Mouse (Mus musculus) CD4-positive naive resting alpha-beta T cell, adult 76 days (primary cell): ENCODE data around the gene Lxn. TPM values are rescaled to one million over a fixed set of nuclear protein-coding genes. Genes with fewer than 3 reads are reported as not detected.

Source experiments
- total RNA-seq: library from RNA; stranded (reverse); gene quantifications from one replicate; pipeline ENCODE4 v1.2.4, GENCODE M21; 2023

Lxn gene
- 0.88 TPM for total RNA-seq

DNA sequence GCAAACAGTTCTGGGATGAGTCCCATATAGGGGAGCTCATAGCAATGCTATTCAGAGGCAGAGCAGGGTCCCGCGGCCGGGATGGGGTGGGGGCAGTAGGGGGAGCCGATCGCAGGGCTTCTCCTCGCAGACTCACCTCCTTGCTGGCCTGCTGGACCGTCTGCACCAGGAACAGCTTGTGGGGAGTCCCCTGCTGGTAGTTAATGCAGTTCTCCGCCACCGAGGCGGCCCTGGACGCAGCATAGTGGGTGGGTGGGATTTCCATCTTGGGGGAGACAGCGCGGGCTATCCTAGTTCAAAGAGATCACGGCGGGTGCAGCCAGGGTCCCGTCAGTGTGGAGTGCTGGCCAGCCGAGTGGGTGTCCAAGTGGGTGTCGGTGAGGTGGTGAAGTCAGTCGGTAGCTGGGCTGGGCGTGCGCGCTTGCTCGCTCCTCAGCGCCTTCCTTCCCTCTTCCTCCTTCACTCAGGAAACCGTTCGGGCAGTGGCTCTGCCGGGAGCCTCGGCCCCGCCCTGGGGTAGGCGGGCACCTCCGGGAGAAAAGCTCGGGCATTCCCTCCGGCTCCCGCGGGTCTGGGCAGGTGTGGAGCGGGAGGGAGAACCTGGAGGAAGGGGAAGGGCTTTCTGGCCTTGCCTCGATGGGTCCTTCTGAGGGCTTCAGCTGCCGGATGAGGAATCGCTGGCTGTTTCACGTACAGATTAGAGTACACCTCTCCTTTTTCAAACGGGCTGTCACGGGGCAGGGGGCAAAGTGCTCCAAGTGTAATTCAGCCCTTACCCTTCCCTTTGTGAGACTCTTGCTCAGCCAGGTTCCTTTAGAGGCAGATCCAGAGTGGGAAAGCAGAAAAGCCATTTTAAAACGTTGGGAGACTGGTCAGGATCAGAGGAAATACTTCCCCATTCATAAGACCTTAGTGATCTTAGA is at the start of gene Lxn:
Lxn (minus strand) TSS at position 477 of the 923 bp plus-strand sequence.

GRCm38 (mm10) chr3:67429999-67430380 is 33.7 kb downstream of the Lxn start, which contains the start of gene Gfm1:
Gene Gfm1, plus strand, starts transcription at chr3:67430096.

Other genes with a start within 250 kb of the Lxn start
- gene Mlf1, start 89.8 kb downstream of the Lxn start, total RNA-seq = 1.1 TPM
- gene Gm17402, start 88.8 kb downstream of the Lxn start, total RNA-seq = not detected
- 28.2 TPM for gene Gfm1, start 33.8 kb downstream of the Lxn start, total RNA-seq
- gene Rarres1, start 51.6 kb upstream of the Lxn start, total RNA-seq = not detected
- gene Mfsd1, start 118.8 kb upstream of the Lxn start, total RNA-seq = 28.1 TPM